20 mouse cellular contexts compared by ENCODE assay signal in genomic region chr9:66167222-66167621, GRCm38 (mm10).
"Had no signal": no experiment of that assay in that cellular context is flagged by ENCODE, and none has a peak within 500 bp of the region (broad histone marks: within the 10 kb centered on the region; RNA-seq: fewer than 3 reads in every experiment).

No protein-coding gene starts in this region.

- H3K27ac ChIP-seq: kidney, postnatal 0 days; layer of hippocampus, adult 2 months; limb, embryonic 10.5 days; limb, embryonic 13.5 days; midbrain, embryonic 12.5 days; midbrain, embryonic 15.5 days; neural tube, embryonic 13.5 days; stomach, embryonic 15.5 days had no signal

- H3K4me1 ChIP-seq: stomach, embryonic 15.5 days had no signal

- H3K27me3 ChIP-seq: limb, embryonic 13.5 days; liver, embryonic 15.5 days; midbrain, embryonic 12.5 days; midbrain, embryonic 15.5 days; neural tube, embryonic 13.5 days; stomach, embryonic 15.5 days had no signal

- H3K4me2 ChIP-seq: limb, embryonic 13.5 days; liver, embryonic 15.5 days; midbrain, embryonic 12.5 days; midbrain, embryonic 15.5 days; neural tube, embryonic 13.5 days; stomach, embryonic 15.5 days had no signal

- DNase-seq: kidney, adult 2 months; kidney, postnatal 25 days; layer of hippocampus, adult 9-11 months; lung, adult 2 months; lung, postnatal 14 days; lung, postnatal 4 days; retina, postnatal 1 day; right cerebral cortex, postnatal 25 days; spleen, adult 18-20 months; thymus, postnatal 25 days had no signal

- H3K9ac ChIP-seq: limb, embryonic 13.5 days; liver, embryonic 15.5 days; midbrain, embryonic 12.5 days; midbrain, embryonic 15.5 days; neural tube, embryonic 13.5 days; stomach, embryonic 15.5 days had no signal

- H3K36me3 ChIP-seq: limb, embryonic 10.5 days; limb, embryonic 13.5 days; midbrain, embryonic 12.5 days; midbrain, embryonic 15.5 days; neural tube, embryonic 13.5 days; stomach, embryonic 15.5 days had no signal

- ATAC-seq: midbrain, embryonic 15.5 days had no signal

- H3K9me3 ChIP-seq: limb, embryonic 10.5 days; limb, embryonic 13.5 days; liver, embryonic 15.5 days; midbrain, embryonic 12.5 days; midbrain, embryonic 15.5 days; neural tube, embryonic 13.5 days; stomach, embryonic 15.5 days had no signal

- H3K4me3 ChIP-seq: layer of hippocampus, adult 2 months; limb, embryonic 10.5 days; limb, embryonic 13.5 days; liver, embryonic 15.5 days; midbrain, embryonic 12.5 days; midbrain, embryonic 15.5 days; myocyte; neural tube, embryonic 13.5 days; stomach, embryonic 15.5 days had no signal
